Mouse (Mus musculus): ENCODE results near the gene Cab39l.

- TF ChIP-seq CTCF (conservative IDR thresholded peaks at IDR 0.05; ENCODE audit: low read length) (no peak), POU5F1 (IDR thresholded peaks at IDR 0.05; ENCODE audit: borderline replicate concordance, low read length) (no peak)
Measured at GRCm38 (mm10) chr14:59441472-59441805, 667 bp downstream of the Cab39l start.

Data from E14TG2a.4 (cell line).